Comparison of ENCODE assay signal across 7 mouse cellular contexts in the genomic region with DNA sequence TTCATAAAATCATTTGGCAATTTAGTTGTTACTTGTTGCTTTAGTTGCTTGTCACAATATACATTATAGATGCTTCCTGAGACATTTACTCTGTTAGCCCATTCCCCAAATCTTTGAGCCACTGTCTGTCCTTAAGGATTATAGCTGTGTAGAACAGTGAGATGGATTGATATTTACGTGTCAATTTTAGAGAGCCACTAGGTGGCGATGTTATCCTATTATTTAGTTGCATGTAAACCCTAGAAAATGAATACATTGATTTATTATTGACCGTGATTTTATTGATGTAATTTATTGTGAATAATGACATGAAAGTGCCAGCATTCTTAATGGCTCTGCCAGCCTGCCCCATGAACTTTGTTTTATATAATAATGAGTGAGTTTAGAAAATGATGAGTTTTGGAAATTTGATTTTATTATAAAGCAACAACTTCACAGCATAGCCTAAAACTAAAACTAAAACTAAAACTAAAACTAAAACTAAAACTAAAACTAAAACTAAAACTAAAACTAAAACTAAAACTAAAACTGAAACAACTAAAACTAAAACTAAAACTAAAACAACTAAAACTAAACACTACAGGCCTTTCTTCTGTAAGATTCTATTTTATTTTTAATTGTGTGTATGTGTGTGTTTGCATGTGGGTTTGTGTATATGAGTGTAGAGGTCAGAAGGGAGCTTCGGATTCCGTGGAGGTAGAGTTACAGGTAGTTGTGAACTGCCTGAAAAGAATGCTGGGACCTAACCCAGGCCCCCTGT.
DNase-seq lines count a peak whose midpoint lies in the region; ATAC-seq and TF ChIP-seq lines count a peak whose summit lies in the region.

No protein-coding gene starts in this region.

- intact Hi-C loops in left cerebral cortex, postnatal 36 days (cut with DNase I): loop anchor here (1.0 to 10.0 kb wide), 3 partner anchors 549 to 1072 kb away; no protein-coding TSS in a partner anchor

- 19% methylated on average over 5 of the region's 5 CpGs for WGBS in forebrain, embryonic 15.5 days
- WGBS in neural tube, embryonic 13.5 days: 15% methylated on average over 5 of the region's 5 CpGs

- ATAC-seq in forebrain, embryonic 15.5 days (replicated peaks): peak; percentile 44
- ATAC-seq in neural tube, embryonic 13.5 days (ENCODE audit: low read depth): peak; percentile 63; the same call in 1 of the 2 replicates

- no peak overlapping the region for H3K27ac ChIP-seq in forebrain, embryonic 15.5 days (replicated peaks)
- no peak overlapping the region for H3K27ac ChIP-seq in layer of hippocampus, adult 2 months
- H3K27ac ChIP-seq in neural tube, embryonic 13.5 days (replicated peaks): no peak overlapping the region

- H3K4me2 ChIP-seq in forebrain, embryonic 15.5 days (replicated peaks): no peak overlapping the region
- no peak overlapping the region for H3K4me2 ChIP-seq in neural tube, embryonic 13.5 days

- H3K9me3 ChIP-seq in forebrain, embryonic 15.5 days: no peaks in the 10 kb centered on the region
- H3K9me3 ChIP-seq in neural tube, embryonic 13.5 days: no peaks in the 10 kb centered on the region

- no peaks in the 10 kb centered on the region for H3K36me3 ChIP-seq in forebrain, embryonic 15.5 days
- no peaks in the 10 kb centered on the region for H3K36me3 ChIP-seq in neural tube, embryonic 13.5 days

- no peaks in the 10 kb centered on the region for H3K27me3 ChIP-seq in forebrain, embryonic 15.5 days
- no peaks in the 10 kb centered on the region for H3K27me3 ChIP-seq in neural tube, embryonic 13.5 days

- DNase-seq in left cerebral cortex, adult 18-20 months (ENCODE audit: low spot score in 2 of 2): peak; percentile 38 to 74
- DNase-seq in left cerebral cortex, postnatal 36 days (ENCODE audit: low spot score in 2 of 2): no peak
- peak; percentile 66 for DNase-seq in ES-CJ7 (ENCODE audit: low read depth, low spot score)
- peak; percentile 2 to 54 for DNase-seq in adrenal gland, postnatal 36 days
- peak; percentile 51 to 76 for DNase-seq in layer of hippocampus, adult 2 months (ENCODE audit: low spot score in 2 of 2)

- no peak overlapping the region for H3K4me3 ChIP-seq in forebrain, embryonic 15.5 days
- no peak overlapping the region for H3K4me3 ChIP-seq in layer of hippocampus, adult 2 months
- H3K4me3 ChIP-seq in neural tube, embryonic 13.5 days: no peak overlapping the region

- H3K9ac ChIP-seq in forebrain, embryonic 15.5 days (replicated peaks): no peak overlapping the region
- H3K9ac ChIP-seq in neural tube, embryonic 13.5 days: no peak overlapping the region

- peak; percentile 89 for TF ChIP-seq CTCF in layer of hippocampus, adult 2 months (conservative IDR thresholded peaks at IDR 0.05)

- H3K4me1 ChIP-seq in forebrain, embryonic 15.5 days: 0 out of 2 replicates have a peak, but pooled peaks cover 2% of the 10 kb centered on the region
- H3K4me1 ChIP-seq in neural tube, embryonic 13.5 days (replicated peaks): no peaks in the 10 kb centered on the region

Comparison
In these comparisons a context has a peak if more than half of its experiments do, and no peak if none do; other contexts are left out.
1. DNase-seq: peak in left cerebral cortex, adult 18-20 months (2 of 2), ES-CJ7 (single experiment), adrenal gland, postnatal 36 days (2 of 2) and layer of hippocampus, adult 2 months (2 of 2); none in left cerebral cortex, postnatal 36 days (0 of 2).